Mouse (Mus musculus) granulocyte monocyte progenitor cell, adult 5-6 weeks (primary cell): Measurements from ENCODE around the gene Rpl9. TPM values are rescaled to one million over a fixed set of nuclear protein-coding genes. Genes with fewer than 3 reads are reported as not detected.
A peak's percentile ranks its signal among the peaks of the same experiment; 100 is the strongest.

Experiments
- ATAC-seq: replicated peaks from 2 replicates; pipeline ENCODE4 v1.8.0; 2016; ENCODE audit warnings: mild to moderate bottlenecking, moderate TSS enrichment, inconsistent platforms; ENCODE audit not compliant: poor library complexity, severe bottlenecking
- total RNA-seq, 2 experiments: library from RNA; stranded (forward) in 1 of 2; stranded (reverse) in 1 of 2; fragments of 200-712, 200-1000 nt in 1 of 2; fragments of >200 nt in 1 of 2; fragmentation: Nextera tagmentation in 1 of 2; gene quantifications; 2 replicates each; pipeline ENCODE4 v1.2.3; 2014 to 2017

The Rpl9 gene
- total RNA-seq (2014; fragmentation: Nextera tagmentation) (3,342 and 3,430 TPM in 2 replicates), total RNA-seq (2017) (1,568 and 2,000 TPM in 2 replicates)

DNA sequence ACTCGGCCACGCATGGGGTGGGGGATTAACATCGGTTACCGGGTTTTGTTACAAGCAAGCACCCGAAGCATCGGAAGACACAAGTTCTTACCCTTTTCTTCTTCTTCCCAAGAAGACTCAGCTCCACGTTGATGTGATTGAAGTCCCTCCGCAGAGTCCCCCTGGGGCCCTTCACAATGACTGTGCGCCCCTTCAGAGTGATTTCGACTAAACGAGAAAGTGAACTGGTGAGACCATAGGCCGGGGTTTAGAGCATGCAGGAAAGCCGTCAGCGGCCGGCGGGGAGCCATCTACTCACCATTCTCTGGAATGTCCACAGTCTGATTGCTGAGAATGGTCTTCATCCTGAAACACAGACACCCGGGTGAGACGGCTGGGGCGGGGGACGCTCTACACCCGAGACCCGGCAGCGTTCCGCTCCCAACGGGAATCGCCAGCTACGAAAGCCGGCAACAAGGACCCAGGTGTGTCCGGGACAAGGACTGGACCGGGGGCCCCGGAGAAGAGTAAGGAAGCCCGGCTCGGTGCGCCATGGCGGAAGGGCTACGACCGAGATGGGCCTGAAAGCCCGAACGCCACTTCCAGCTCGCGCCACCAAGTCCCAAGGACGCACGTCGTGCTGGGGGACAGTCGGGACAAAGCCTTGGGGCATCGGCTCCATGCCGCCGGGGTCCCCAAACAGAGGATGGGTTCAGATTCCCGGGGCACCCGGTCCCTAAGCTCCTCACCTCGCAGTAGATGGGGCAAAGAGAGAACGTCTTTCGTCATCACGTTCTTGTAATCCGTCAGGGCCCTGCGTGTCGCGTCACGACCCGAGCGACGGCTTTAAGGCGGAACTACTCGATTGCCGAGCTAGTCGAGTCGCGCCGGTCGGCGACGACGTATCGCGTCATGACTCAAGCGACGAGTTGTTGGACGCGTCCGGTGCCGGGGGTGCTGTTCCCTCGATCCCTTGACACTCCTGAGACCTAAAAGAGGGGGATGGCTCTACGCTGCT lies at the start of gene Rpl9, which contains the start of gene Lias:
Gene Rpl9, minus strand, starts transcription at position 797 of the 997 bp plus-strand sequence.
Gene Lias, plus strand, starts transcription at position 850 of the 997 bp plus-strand sequence.
- peak; percentile 94 for ATAC-seq

DNA sequence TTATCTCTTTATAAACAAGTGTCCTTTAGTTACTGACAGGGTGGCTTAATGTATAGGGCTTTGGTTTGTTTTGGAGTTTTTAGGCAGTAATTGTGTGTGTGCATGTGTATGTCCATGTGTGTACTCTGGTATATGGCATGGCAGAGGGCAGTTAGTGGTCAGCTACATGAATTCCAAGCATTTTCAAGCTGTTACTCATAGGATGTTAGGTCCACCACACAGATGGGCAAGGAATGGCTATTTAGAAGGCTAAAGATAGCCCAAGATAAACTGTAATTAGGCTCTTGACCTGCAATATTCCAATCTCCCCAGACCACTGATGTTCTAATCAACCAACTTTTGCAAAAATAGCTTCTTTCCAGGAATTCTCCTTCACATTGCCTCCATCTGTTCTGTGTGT lies 46.8 kb upstream of the Rpl9 start:
- ATAC-seq = no peak

DNA sequence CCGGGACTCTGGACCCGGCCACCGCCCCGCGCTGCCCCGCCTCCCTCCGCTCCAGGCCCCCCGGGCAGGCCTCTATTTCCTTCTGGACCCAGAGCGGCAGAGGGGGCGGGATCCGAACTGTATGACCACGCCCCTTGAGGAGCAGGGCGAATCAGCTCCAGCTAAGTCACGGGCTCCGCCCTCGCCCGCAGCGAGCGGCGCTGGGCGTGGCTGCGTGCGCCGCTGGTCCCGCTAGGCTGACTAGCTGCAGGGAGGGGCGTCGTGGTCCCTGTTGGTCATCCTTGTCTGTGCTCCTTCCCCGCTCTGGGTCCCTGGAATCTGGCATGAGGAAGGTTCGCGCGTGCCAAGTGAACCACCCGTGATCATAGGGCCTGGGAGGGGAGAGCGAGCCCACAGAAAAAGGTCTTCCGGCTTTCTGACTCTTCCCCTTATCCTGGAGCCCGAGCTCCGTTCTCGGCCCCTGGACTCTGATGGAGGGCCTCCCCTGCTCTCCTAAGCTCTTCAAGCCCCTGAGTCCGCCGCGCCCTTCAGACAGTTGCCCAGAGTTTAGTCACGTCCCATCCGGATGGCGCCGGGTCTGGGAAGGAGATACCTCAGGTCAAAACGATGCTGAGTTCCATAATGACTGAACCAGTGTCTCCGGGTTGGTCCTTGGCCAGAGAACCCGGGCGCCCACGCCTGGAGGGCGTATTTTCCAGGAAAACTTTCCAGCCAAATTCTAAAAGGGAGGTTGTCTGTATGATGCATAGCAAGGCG lies 44.7 kb upstream of the Rpl9 start, which contains the start of gene Ugdh:
Gene Ugdh, minus strand, starts transcription at position 144 of the 756 bp plus-strand sequence.
- ATAC-seq = peak; percentile 92

DNA sequence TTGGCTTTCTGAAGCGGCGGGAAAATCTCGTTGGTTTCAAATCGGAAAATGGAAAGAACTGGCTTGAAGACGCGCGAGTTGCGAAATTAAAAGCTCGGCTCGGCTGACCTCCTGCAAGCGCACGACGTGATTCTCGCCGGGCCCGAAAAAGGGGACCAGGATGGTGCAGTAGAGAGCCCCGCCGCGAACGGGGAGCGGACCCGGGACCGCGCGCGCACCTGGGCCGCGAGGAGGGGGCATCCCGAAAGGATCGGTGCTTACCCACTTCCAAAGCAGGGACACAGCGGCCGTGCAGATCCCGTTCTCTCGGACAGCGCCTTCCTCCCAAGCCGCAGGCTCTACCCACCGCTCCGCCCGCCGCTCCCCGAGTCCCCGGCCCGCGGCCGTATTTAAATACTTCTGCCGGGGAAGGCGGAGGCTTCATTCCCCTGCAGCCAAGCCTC lies 44.1 kb upstream of the Rpl9 start:
- ATAC-seq = peak; percentile 15; the same call in 1 of the 2 replicates

DNA sequence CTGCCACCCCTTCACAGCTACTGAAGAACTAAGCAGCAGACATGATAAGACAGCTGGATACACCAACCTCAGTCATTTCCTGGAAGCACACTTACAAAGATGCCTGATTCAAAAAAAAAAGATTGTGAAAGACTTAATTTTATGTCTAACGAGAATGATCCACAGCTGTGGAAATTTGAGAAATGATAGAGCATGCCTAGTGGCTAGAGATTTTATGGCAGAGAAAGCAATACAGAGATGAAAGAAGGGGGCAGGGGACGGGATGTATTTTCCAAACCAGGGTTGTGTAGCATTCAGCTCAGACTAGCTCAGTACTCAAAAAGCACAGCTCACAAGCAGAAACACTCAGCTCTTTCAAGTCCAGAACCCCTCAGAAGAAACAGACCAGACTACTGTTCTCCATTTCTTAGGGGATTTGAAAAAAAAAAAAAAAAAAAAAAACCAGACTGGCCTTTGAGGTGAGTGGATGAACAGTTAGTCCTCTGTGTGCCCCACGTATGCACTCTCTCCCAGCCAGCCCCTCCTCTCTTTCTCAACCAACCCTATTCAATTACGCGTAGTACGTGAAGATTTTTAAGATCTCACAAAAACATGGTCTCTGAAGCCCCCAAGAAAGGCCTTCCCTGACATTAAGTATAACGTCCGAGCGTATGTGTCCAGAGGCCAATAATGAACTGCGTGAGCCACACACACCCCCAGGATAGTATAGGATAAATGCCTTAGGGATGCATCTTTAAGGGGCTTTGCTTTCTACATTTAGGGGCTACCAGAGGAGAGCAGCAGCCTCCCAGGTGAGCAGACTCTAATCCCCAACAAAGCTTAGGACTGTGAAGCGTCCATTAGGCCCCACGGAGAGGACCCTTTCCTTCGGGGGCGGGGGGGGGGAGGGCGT lies 43.5 kb upstream of the Rpl9 start:
- ATAC-seq = peak; percentile 9; the same call in 1 of the 2 replicates

DNA sequence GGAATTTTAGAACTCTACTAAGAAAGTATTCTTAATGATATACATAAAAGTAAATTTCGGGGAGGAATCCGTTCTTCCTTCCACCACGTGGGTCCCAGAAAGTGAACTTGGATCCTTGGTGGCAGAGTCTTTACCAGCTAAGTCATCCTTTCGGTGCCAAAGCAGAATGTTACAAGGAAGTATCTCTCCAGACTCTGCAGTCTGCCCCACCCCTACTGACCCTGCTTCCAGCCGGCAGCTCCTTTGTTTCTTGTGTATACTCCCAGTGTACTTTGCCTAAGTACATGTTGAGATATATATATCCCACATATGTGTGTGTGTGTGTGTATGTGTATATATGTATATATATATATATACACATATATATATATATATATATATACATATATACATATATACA lies 38.2 kb upstream of the Rpl9 start:
- no peak for ATAC-seq

DNA sequence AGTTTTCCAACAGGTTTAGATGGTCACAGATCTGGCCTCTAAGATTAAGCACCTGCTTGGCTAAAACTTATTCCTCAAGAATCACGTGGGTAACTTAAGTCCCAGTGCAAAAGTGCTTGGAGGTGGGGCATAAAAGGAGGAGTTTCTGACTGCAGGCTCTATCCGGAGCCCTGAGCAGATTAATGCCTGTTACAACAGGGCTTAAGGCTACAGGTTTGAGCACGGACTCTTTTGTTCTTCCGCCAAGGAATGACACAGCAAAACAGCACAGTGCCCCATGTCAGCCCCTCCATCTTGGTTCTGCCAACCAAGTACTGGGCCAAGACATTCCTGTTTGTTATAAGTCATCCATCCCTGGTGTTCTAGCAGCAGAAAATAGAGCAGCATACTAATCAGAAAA lies 37.1 kb upstream of the Rpl9 start:
- no peak for ATAC-seq

DNA sequence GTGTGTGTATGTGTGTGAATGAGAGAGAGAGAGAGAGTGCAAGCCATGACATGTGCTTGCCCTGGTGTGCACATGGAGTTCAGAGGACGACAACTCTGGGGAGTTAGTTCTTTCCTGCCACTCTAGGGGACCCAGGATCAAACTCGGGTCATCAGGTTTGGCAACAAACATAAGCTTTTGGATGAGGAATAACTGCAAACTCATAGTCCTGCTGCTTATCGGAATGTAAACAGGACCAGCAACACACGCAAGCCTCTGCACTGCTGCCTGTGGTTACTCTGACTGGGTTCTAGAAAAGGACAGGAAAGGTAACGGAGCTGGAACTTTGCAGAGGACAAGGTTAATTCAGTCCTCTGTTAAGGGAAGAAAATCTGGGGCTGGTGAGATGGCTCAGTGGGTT lies 34.0 kb upstream of the Rpl9 start:
- ATAC-seq = no peak

- no peak for ATAC-seq
These were observed 33.0 kb upstream of the Rpl9 start for GRCm38 (mm10) chr5:65424215-65424614.

DNA sequence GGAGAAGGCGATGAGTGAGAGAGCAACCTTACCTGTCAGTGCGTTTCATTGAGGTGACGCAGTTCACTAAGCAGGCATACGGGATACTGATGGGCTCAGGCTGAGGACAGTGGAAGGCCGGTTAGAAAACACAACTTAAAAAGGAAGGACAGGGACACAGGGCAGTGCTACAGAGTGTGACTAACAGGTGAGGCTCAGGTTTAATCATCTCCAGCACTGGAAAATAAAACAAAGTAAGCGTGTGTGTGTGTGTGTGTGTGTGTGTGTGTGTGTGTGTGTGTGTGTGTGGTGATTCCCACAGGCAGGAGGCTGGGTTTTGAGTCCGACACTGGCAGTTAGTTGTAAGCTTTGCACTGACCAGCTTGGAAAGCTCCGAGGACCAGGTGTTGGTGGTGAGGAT lies 31.6 kb upstream of the Rpl9 start:
- ATAC-seq = no peak

GRCm38 (mm10) chr5:65420822-65421221 lies 29.6 kb upstream of the Rpl9 start:
- ATAC-seq = no peak

GRCm38 (mm10) chr5:65419136-65419535 lies 27.9 kb upstream of the Rpl9 start:
- no peak for ATAC-seq

- ATAC-seq = no peak
These were observed 24.6 kb upstream of the Rpl9 start for GRCm38 (mm10) chr5:65415653-65416458.

DNA sequence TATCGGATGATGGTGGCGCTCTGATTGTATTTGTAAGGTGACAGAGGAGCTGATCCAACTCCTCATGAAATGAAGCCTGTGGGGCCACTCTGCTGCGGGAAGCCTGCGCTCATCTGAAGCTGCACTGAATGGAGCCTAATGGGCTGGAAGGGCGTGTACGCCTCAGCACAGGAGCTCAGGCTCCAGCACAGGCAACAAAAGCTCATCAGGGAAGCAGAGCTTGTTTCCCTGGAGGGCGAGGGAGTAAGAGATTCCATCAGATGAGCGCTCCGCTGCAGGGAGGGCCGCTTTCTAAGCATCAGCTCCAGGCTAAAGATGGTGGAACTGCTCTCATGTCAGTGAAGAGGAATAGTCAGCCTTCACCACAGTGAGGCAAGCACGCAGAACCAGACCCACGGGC lies 16.7 kb upstream of the Rpl9 start:
- ATAC-seq = no peak

GRCm38 (mm10) chr5:65401251-65401994 lies 10.2 kb upstream of the Rpl9 start:
- peak; percentile 95 for ATAC-seq

- no peak for ATAC-seq
These were observed 3.2 kb upstream of the Rpl9 start for GRCm38 (mm10) chr5:65394425-65394824.

DNA sequence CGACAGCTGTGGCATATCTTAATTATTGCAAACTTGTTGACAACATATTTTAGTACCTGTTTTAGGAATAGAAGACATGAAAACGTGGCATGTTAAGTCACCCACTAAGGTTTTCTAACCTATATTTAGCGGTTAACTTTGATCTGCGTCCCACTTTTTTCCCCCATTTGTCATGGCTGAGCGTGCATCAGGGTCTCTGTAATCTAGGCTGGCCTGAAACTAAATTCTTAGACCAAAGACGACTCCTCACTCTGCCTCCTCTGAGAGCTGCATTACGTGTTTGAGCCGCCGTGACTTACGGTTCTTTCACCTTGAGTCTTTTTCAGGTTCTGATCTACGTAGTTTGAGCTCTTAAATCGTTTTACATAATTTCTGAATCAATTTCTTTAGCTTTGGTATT lies 509 bp upstream of the Rpl9 start:
- ATAC-seq = peak; percentile 14; the same call in 1 of the 2 replicates
